Mouse (Mus musculus): ENCODE data around the gene Polr3gl.
A peak's percentile ranks its signal among the peaks of the same experiment; 100 is the strongest.

- TF ChIP-seq CTCF (IDR thresholded peaks at IDR 0.05; ENCODE audit: extremely low read depth, insufficient read depth, low read length) (peak; percentile 61), POLR2A (IDR thresholded peaks at IDR 0.05; ENCODE audit: extremely low read depth, insufficient read depth, low read length) (no peak)
Measured at GRCm38 (mm10) chr3:96639219-96639618, 45.2 kb upstream of the Polr3gl start.
